Mouse (Mus musculus) midbrain, postnatal 0 days (tissue): ENCODE data around the gene Cpa3. TPM values are rescaled to one million over a fixed set of nuclear protein-coding genes. Genes with fewer than 3 reads are reported as not detected.

Experiments
- ATAC-seq: fragments of 200-750 bp; cut with Nextera tagmentation; 2 replicates; pipeline ENCODE4 v1.8.0; 2017; ENCODE audit warnings: moderate number of reproducible peaks, mild to moderate bottlenecking, moderate TSS enrichment, moderate library complexity; ENCODE audit not compliant: low FRiP score
- DNase-seq: peaks from one replicate; pipeline ENCODE4 v3.0.0-alpha.2; 2015; ENCODE audit warnings: low spot score
- H3K27ac ChIP-seq: fragments of 300-500 bp; sonication (generic); 2 replicates; pipeline ENCODE4 v1.5.1; 2014; ENCODE audit warnings: low read depth, mild to moderate bottlenecking, low read length, mixed read lengths
- H3K27me3 ChIP-seq: fragments of 300-500 bp; sonication (generic); 2 replicates; pipeline ENCODE4 v1.6.1; 2014; ENCODE audit warnings: low read length, control low read depth, mixed read lengths; ENCODE audit not compliant: insufficient read depth
- H3K36me3 ChIP-seq: fragments of 300-500 bp; sonication (generic); 2 replicates; pipeline ENCODE4 v1.6.1; 2014; ENCODE audit warnings: low read length, control low read depth, mixed read lengths; ENCODE audit not compliant: insufficient read depth
- H3K4me1 ChIP-seq: fragments of 300-500 bp; sonication (generic); 2 replicates; pipeline ENCODE4 v1.6.1; 2014; ENCODE audit warnings: mild to moderate bottlenecking, control low read depth, antibody characterized with exemption, low read length, mixed read lengths; ENCODE audit not compliant: insufficient read depth
- H3K4me2 ChIP-seq: fragments of 300-500 bp; sonication (generic); 2 replicates; pipeline ENCODE4 v1.6.1; 2014; ENCODE audit warnings: low read depth, mild to moderate bottlenecking, low read length, mixed read lengths; ENCODE audit not compliant: poor library complexity, severe bottlenecking
- H3K4me3 ChIP-seq: fragments of 300-500 bp; sonication (generic); 2 replicates; pipeline ENCODE4 v1.5.1; 2014; ENCODE audit warnings: low read depth, mild to moderate bottlenecking, low read length, moderate library complexity
- H3K9ac ChIP-seq: fragments of 300-500 bp; sonication (generic); replicated peaks from 2 replicates; pipeline ENCODE4 v1.6.1; 2014; ENCODE audit warnings: mild to moderate bottlenecking, low read length, moderate library complexity, mixed read lengths; ENCODE audit not compliant: poor library complexity, severe bottlenecking
- H3K9me3 ChIP-seq: fragments of 300-500 bp; sonication (generic); 2 replicates; pipeline ENCODE4 v1.6.1; 2016; ENCODE audit warnings: low read length, control low read depth
- CTCF ChIP-seq: IDR thresholded peaks from 2 replicates; pipeline ENCODE4 v1.5.1; 2016; ENCODE audit warnings: antibody characterized with exemption, mild to moderate bottlenecking
- WGBS: fragments of 180-500 bp; shearing (Covaris S2); extraction: QIAGEN DNeasy Blood & Tissue Kit; methylation state at CpG from one replicate; pipeline ENCODE4 v1.1.7; 2014; 5-methylcytosine and 5-hydroxymethylcytosine counted together
- microRNA-seq: library from miRNA; unstranded; fragments of <30 nt; microRNA quantifications from one replicate; pipeline ENCODE4, GENCODE M21; 2016; ENCODE audit warnings: borderline number of aligned reads
- polyA plus RNA-seq: library from polyadenylated mRNA; unstranded; fragments of >200 nt; fragmentation: Nextera tagmentation; extraction: Ambion mirVana; gene quantifications from 2 replicates; pipeline ENCODE4 v1.2.1, GENCODE M21; 2015
- total RNA-seq: library from RNA; depleted of rRNA; stranded (reverse); fragments of >200 nt; gene quantifications from 2 replicates; pipeline ENCODE4 v1.2.3, GENCODE M21; 2014; rRNA removed

Cpa3 gene
- total and polyA plus RNA-seq, 2 experiments from 2014 or later: 0.60 to 0.77 TPM

GRCm38 (mm10) chr3:20222136-20222535 is 19.8 kb downstream of the Cpa3 start:
- no peak for DNase-seq
- no peaks in the 10 kb centered on the region for H3K4me1 ChIP-seq
- H3K4me3 ChIP-seq: no peak overlapping the region
- no peaks in the 10 kb centered on the region for H3K36me3 ChIP-seq
- H3K27me3 ChIP-seq: no peaks in the 10 kb centered on the region
- H3K27ac ChIP-seq: no peak overlapping the region
- H3K9me3 ChIP-seq: no peaks in the 10 kb centered on the region
- no peak for TF ChIP-seq CTCF
- ATAC-seq: no peak
- 78% methylated on average over 3 of the region's 3 CpGs for WGBS
- no peak overlapping the region for H3K4me2 ChIP-seq
- no peak overlapping the region for H3K9ac ChIP-seq

DNA sequence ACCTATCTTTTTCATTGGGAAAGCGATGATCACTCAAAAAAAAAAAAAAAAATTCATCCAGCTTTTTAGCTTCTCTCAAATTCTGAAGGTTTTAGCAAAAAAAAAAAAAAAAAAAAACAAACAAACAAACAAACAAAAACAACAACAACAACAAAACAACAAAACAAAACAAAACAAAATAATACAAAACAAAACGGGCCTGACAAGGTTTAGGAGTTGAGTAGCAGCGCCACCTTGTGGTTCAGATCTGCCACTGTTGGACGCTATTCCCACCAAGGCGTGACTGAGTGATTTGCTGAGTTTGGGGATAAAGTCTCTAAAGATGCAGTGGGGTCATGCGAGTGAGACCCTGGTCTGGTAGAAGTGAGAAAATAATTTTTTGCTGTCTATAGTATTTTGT is 43.1 kb downstream of the Cpa3 start:
- Histone ChIP-seq H3K4me2 (no peak overlapping the region), H3K27me3 (no peaks in the 10 kb centered on the region), H3K4me1 (no peaks in the 10 kb centered on the region), H3K9me3 (no peaks in the 10 kb centered on the region), H3K9ac (no peak overlapping the region), H3K4me3 (no peak overlapping the region), H3K36me3 (no peaks in the 10 kb centered on the region), H3K27ac (no peak overlapping the region)
- TF ChIP-seq CTCF: peak; percentile 87
- WGBS: 29% methylated on average over 6 of the region's 6 CpGs
- DNase-seq (peak; percentile 66), ATAC-seq (peak; percentile 68; the same call in 1 of the 2 replicates)

GRCm38 (mm10) chr3:20197878-20198277 is 44.1 kb downstream of the Cpa3 start:
- no peaks in the 10 kb centered on the region for H3K27me3 ChIP-seq
- no peaks in the 10 kb centered on the region for H3K36me3 ChIP-seq
- WGBS: 90% methylated on average over 10 of the region's 10 CpGs
- H3K9ac ChIP-seq: no peak overlapping the region
- no peak overlapping the region for H3K4me2 ChIP-seq
- ATAC-seq: no peak
- H3K4me3 ChIP-seq: no peak overlapping the region
- H3K27ac ChIP-seq: no peak overlapping the region
- TF ChIP-seq CTCF: no peak
- no peak for DNase-seq
- no peaks in the 10 kb centered on the region for H3K4me1 ChIP-seq
- H3K9me3 ChIP-seq: no peaks in the 10 kb centered on the region

DNA sequence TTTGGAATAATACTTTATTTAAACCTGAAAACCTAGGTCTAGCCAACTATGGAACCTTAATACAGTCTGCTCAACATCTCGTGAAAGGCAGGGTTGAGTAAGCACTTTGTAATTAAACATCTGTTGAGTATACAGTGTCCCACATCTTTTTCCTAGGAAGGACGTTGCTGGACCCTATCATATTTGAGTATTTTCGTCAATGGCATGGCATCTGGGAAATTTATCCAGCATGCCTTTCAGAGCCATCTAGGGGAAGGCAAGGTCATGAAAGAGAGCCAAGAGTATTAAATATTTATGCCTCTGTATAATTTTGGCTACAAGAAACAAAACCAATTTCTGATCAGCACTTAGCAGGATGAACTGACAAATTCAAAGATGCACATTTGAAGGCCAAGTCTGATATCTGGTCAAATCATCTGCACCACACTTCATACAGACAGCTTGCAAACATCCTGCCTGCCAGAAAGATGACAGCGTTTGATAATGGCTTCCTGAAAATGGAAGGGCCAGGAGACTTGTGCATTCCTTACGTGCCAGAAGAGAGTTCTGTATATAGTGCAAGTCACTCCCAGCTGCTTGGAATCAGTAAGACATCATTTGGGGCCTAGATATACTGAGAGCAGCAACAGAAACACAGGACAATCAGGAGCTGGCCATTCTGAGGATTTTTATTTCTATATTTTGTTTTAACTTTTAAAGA is 52.9 kb downstream of the Cpa3 start:
- 73% methylated on average over 5 of the region's 5 CpGs for WGBS
- Histone ChIP-seq H3K4me3 (no peak overlapping the region), H3K4me1 (no peaks in the 10 kb centered on the region), H3K4me2 (no peak overlapping the region), H3K27ac (no peak overlapping the region), H3K9ac (no peak overlapping the region), H3K36me3 (no peaks in the 10 kb centered on the region), H3K9me3 (no peaks in the 10 kb centered on the region), H3K27me3 (no peaks in the 10 kb centered on the region)
- DNase-seq: no peak
- TF ChIP-seq CTCF: no peak
- no peak for ATAC-seq

DNA sequence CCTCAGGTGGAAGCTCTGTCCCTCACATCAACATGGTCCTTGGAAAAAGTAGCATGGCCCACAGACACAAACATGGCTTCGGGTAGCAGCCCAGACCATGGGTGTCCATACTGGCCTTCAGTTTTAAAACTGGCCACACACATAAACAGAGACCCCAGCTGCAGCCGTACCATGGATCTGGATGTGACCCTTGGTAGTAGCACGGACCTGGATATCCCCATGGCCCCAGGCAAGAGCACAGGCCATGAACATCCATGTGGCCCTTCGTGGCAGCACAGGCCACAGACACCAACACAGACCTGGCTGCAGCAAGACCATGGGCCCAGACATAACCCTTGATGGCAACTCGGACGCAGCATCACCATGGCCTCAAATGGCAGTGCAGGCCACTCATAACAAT is 69.6 kb downstream of the Cpa3 start:
- Histone ChIP-seq H3K36me3 (no peaks in the 10 kb centered on the region), H3K27me3 (no peaks in the 10 kb centered on the region), H3K4me3 (no peak overlapping the region), H3K27ac (no peak overlapping the region), H3K4me1 (no peaks in the 10 kb centered on the region), H3K9ac (no peak overlapping the region), H3K9me3 (no peaks in the 10 kb centered on the region), H3K4me2 (no peak overlapping the region)
- ATAC-seq (no peak), DNase-seq (no peak)
- no peak for TF ChIP-seq CTCF
- WGBS: 89% methylated on average over 6 of the region's 6 CpGs

DNA sequence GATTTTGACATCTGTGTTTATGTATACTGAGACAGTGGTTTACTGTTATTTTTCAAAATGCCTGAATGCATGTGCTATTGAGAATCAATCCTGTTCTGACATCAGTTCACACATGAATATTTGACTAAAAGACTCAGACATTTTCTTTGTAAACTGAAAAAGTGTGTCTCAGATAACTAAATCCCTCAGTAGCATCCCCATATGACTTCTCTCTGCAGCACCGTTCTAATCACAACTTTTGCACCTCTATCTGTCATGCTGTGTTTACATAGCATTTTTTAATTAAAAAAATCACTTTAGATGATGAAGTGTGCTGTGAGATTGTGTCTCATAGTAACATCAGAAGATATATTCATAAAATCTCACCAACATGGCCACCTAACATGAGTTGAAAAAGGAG is 74.5 kb downstream of the Cpa3 start:
- H3K27me3 ChIP-seq: no peaks in the 10 kb centered on the region
- no peak for TF ChIP-seq CTCF
- H3K9ac ChIP-seq: no peak overlapping the region
- H3K36me3 ChIP-seq: no peaks in the 10 kb centered on the region
- DNase-seq (no peak), ATAC-seq (no peak)
- no peaks in the 10 kb centered on the region for H3K9me3 ChIP-seq
- 76% methylated on average over 1 of the region's 1 CpGs for WGBS
- H3K4me3 ChIP-seq: no peak overlapping the region
- no peak overlapping the region for H3K4me2 ChIP-seq
- no peaks in the 10 kb centered on the region for H3K4me1 ChIP-seq
- no peak overlapping the region for H3K27ac ChIP-seq

Small RNA genes lying within 50 kb of the gene (microRNA-seq; reads per million reads assigned to microRNA genes)
- gene Mir7007: not detected

Other genes starting within 250 kb of the Cpa3 start
- gene Hps3, start 206.9 kb downstream of the Cpa3 start, total RNA-seq: 16.3 and 18.5 TPM in 2 replicates
- gene Hps3, start 206.9 kb downstream of the Cpa3 start, polyA plus RNA-seq: 8.4 and 9.3 TPM in 2 replicates
- 12.6 and 13.5 TPM in 2 replicates for gene Hltf, start 184.4 kb downstream of the Cpa3 start, total RNA-seq
- gene Hltf, start 184.4 kb downstream of the Cpa3 start, polyA plus RNA-seq: 6.3 and 8.1 TPM in 2 replicates
- gene Gyg, start 86.9 kb downstream of the Cpa3 start, total RNA-seq: 38.0 and 40.5 TPM in 2 replicates
- gene Gyg, start 86.9 kb downstream of the Cpa3 start, polyA plus RNA-seq: 77.8 and 86.3 TPM in 2 replicates
- gene Cpb1, start 33.6 kb upstream of the Cpa3 start, total RNA-seq: 0.09 TPM in 1 of 2 replicates, not detected in the other
- gene Cpb1, start 33.6 kb upstream of the Cpa3 start, polyA plus RNA-seq: 0.20 and 0.39 TPM in 2 replicates
- gene Agtr1b, start 125.0 kb upstream of the Cpa3 start, total RNA-seq: 0.11 TPM in 1 of 2 replicates, not detected in the other
- 0.16 and 0.37 TPM in 2 replicates for gene Agtr1b, start 125.0 kb upstream of the Cpa3 start, polyA plus RNA-seq